Mouse (Mus musculus): ENCODE data around the gene Mast4. TPM values are rescaled to one million over a fixed set of nuclear protein-coding genes. Genes with fewer than 3 reads are reported as not detected.

The Mast4 gene
- total and polyA plus RNA-seq, 3 experiments: 0.99 to 7.4 (median 6.1) TPM

GRCm38 (mm10) chr13:103262061-103262460 is 72.2 kb downstream of the Mast4 start:
- Histone ChIP-seq H3K27ac (ENCODE audit: insufficient read depth, low read depth) (no peak overlapping the region), H3K9ac (ENCODE audit: insufficient read depth, low read depth) (no peak overlapping the region), H3K79me2 (replicated peaks; ENCODE audit: control insufficient read depth, extremely low read depth, insufficient read depth, poor library complexity, severe bottlenecking) (no peaks in the 10 kb centered on the region), H3K36me3 (replicated peaks in 1 of 2; ENCODE audit: control insufficient read depth in 1 of 2, insufficient read depth in 1 of 2, low read length in 1 of 2) (no peaks in the 10 kb centered on the region), H3K9me3 (replicated peaks; ENCODE audit: low read length) (peaks cover 2% of the 10 kb centered on the region), H3K27me3 (replicated peaks) (no peaks in the 10 kb centered on the region), H3K4me1 (ENCODE audit: control insufficient read depth in 1 of 2, insufficient read depth in 2 of 2) (no peaks in the 10 kb centered on the region), H3K4me3 (replicated peaks in 1 of 3; ENCODE audit: low read depth in 2 of 3, low read length in 2 of 3, poor library complexity in 1 of 3) (no peak overlapping the region), H3K4me2 (ENCODE audit: insufficient read depth, low read depth, poor library complexity, severe bottlenecking) (no peak overlapping the region)
- in situ Hi-C loops (cut with MboI; ENCODE audit: low pct_ligation_motif_present, low pct_unique_long_range_greater_than_20kb, low sequenced_read_pairs): no loop called here
- no peak for DNase-seq (ENCODE audit: extremely low read depth)
- dilution Hi-C loops (cut with MboI; ENCODE audit: extremely low pct_ligation_motif_present, extremely low pct_unique_long_range_greater_than_20kb, low sequenced_read_pairs): no loop called here
- TF ChIP-seq SMC3 (IDR thresholded peaks at IDR 0.05; ENCODE audit: low read depth, low read length) (no peak), CHD2 (IDR thresholded peaks at IDR 0.05; ENCODE audit: low read length) (no peak), NELFE (IDR thresholded peaks at IDR 0.05; ENCODE audit: low read depth, low read length) (no peak), MXI1 (IDR thresholded peaks at IDR 0.05; ENCODE audit: low read depth, low read length) (no peak), ELF1 (IDR thresholded peaks at IDR 0.05; ENCODE audit: low read depth, low read length) (no peak), MYC (IDR thresholded peaks at IDR 0.05; ENCODE audit: low read depth, low read length) (no peak), ZMIZ1 (IDR thresholded peaks at IDR 0.05; ENCODE audit: low read depth, low read length) (no peak), TBP (conservative IDR thresholded peaks at IDR 0.05; ENCODE audit: low read depth, low read length) (no peak), MAX (IDR thresholded peaks at IDR 0.05; ENCODE audit: low read length) (no peak), ZC3H11A (IDR thresholded peaks at IDR 0.05; ENCODE audit: low read depth, low read length) (no peak), CHD1 (IDR thresholded peaks at IDR 0.05; ENCODE audit: low read depth, low read length) (no peak), HCFC1 (IDR thresholded peaks at IDR 0.05; ENCODE audit: low read depth, low read length) (no peak), EP300 (IDR thresholded peaks at IDR 0.05; ENCODE audit: low read length) (no peak), KAT2A (IDR thresholded peaks at IDR 0.05; ENCODE audit: insufficient replicate concordance, low read length) (no peak)

DNA sequence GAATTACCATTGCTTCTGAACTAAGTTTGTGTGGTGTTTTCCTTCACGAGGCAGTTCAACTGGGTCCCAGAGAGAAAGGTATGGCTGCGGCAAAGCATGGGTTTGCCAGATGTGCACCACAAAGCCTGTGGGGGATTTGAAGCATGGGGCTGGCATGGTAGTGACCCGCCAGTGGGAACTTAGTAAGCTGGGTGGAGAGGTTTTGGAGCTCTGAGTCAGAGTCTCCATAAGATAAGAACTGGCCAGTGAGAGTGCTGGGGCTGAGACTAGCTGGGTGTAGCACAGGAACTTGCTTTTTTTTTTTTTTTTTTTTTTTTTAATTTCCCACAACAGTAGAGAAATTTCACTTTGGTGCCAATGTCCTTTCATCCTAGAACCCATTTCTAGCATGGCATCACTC is 73.9 kb downstream of the Mast4 start:
- H3K9me3 ChIP-seq (replicated peaks; ENCODE audit: low read length): peaks cover 2% of the 10 kb centered on the region
- in situ Hi-C loops (cut with MboI; ENCODE audit: low pct_ligation_motif_present, low pct_unique_long_range_greater_than_20kb, low sequenced_read_pairs) (no loop called here), dilution Hi-C loops (cut with MboI; ENCODE audit: extremely low pct_ligation_motif_present, extremely low pct_unique_long_range_greater_than_20kb, low sequenced_read_pairs) (no loop called here)
- H3K4me1 ChIP-seq (ENCODE audit: control insufficient read depth in 1 of 2, insufficient read depth in 2 of 2): no peaks in the 10 kb centered on the region
- H3K4me3 ChIP-seq (replicated peaks in 1 of 3; ENCODE audit: low read depth in 2 of 3, low read length in 2 of 3, poor library complexity in 1 of 3): no peak overlapping the region
- DNase-seq (ENCODE audit: extremely low read depth): no peak
- H3K9ac ChIP-seq (ENCODE audit: insufficient read depth, low read depth): no peak overlapping the region
- H3K27me3 ChIP-seq (replicated peaks): no peaks in the 10 kb centered on the region
- H3K79me2 ChIP-seq (replicated peaks; ENCODE audit: control insufficient read depth, extremely low read depth, insufficient read depth, poor library complexity, severe bottlenecking): no peaks in the 10 kb centered on the region
- no peaks in the 10 kb centered on the region for H3K36me3 ChIP-seq (replicated peaks in 1 of 2; ENCODE audit: control insufficient read depth in 1 of 2, insufficient read depth in 1 of 2, low read length in 1 of 2)
- no peak overlapping the region for H3K27ac ChIP-seq (ENCODE audit: insufficient read depth, low read depth)
- H3K4me2 ChIP-seq (ENCODE audit: insufficient read depth, low read depth, poor library complexity, severe bottlenecking): no peak overlapping the region; the same call in 1 of the 2 replicates
- TF ChIP-seq USF2 (conservative IDR thresholded peaks at IDR 0.05; ENCODE audit: low read depth, low read length) (no peak), CHD1 (IDR thresholded peaks at IDR 0.05; ENCODE audit: low read depth, low read length) (no peak), MAZ (IDR thresholded peaks at IDR 0.05; ENCODE audit: low read depth, low read length) (no peak), PAX5 (IDR thresholded peaks at IDR 0.05; ENCODE audit: low read length) (no peak), ZMIZ1 (IDR thresholded peaks at IDR 0.05; ENCODE audit: low read depth, low read length) (no peak), MEF2A (IDR thresholded peaks at IDR 0.05; ENCODE audit: borderline replicate concordance, low read depth, low read length) (no peak), CHD2 (IDR thresholded peaks at IDR 0.05; ENCODE audit: low read length) (no peak), ETS1 (conservative IDR thresholded peaks at IDR 0.05; ENCODE audit: low read depth, low read length) (no peak)

All from CH12.LX (cell line).